Mouse (Mus musculus) kidney, embryonic 15.5 days (tissue): ENCODE results near the gene Camkv. TPM values are rescaled to one million over a fixed set of nuclear protein-coding genes. Genes with fewer than 3 reads are reported as not detected.
A peak's percentile ranks its signal among the peaks of the same experiment; 100 is the strongest.

Experiments
- ATAC-seq: fragments of 200-750 bp; cut with Nextera tagmentation; replicated peaks from 2 replicates; pipeline ENCODE4 v1.8.0; 2017; ENCODE audit warnings: moderate TSS enrichment; ENCODE audit not compliant: low FRiP score
- H3K27ac ChIP-seq: fragments of 300-500 bp; sonication (generic); 2 replicates; pipeline ENCODE4 v1.5.1; 2015; ENCODE audit warnings: mild to moderate bottlenecking, inconsistent platforms
- H3K27me3 ChIP-seq: fragments of 300-500 bp; sonication (generic); 2 replicates; pipeline ENCODE4 v1.6.1; 2015; ENCODE audit warnings: inconsistent platforms
- H3K36me3 ChIP-seq: fragments of 300-500 bp; sonication (generic); 2 replicates; pipeline ENCODE4 v1.6.1; 2015; ENCODE audit warnings: inconsistent platforms
- H3K4me1 ChIP-seq: fragments of 300-500 bp; sonication (generic); 2 replicates; pipeline ENCODE4 v1.6.1; 2015; ENCODE audit warnings: inconsistent platforms
- H3K4me2 ChIP-seq: fragments of 300-500 bp; sonication (generic); 2 replicates; pipeline ENCODE4 v1.6.1; 2015; ENCODE audit warnings: moderate library complexity, mild to moderate bottlenecking, inconsistent platforms
- H3K4me3 ChIP-seq: fragments of 300-500 bp; sonication (generic); replicated peaks from 2 replicates; pipeline ENCODE4 v1.5.1; 2015; ENCODE audit warnings: mild to moderate bottlenecking, inconsistent platforms
- H3K9ac ChIP-seq: fragments of 300-500 bp; sonication (generic); 2 replicates; pipeline ENCODE4 v1.6.1; 2015; ENCODE audit warnings: mild to moderate bottlenecking, inconsistent platforms
- H3K9me3 ChIP-seq: fragments of 300-500 bp; sonication (generic); replicated peaks from 2 replicates; pipeline ENCODE4 v1.6.1; 2016; ENCODE audit warnings: inconsistent platforms
- WGBS: fragments of 180-500 bp; shearing (Covaris S2); methylation state at CpG from one replicate; pipeline ENCODE4 v1.1.7; 2015; ENCODE audit warnings: mixed read lengths; 5-methylcytosine and 5-hydroxymethylcytosine counted together
- polyA plus RNA-seq: library from polyadenylated mRNA; unstranded; fragments of >200 nt; fragmentation: Nextera tagmentation; extraction: Ambion mirVana; gene quantifications from 2 replicates; pipeline ENCODE4 v1.2.1, GENCODE M21; 2015

Gene Camkv
- polyA plus RNA-seq, 1 experiment from 2014 or later = 2.2 TPM

- Histone ChIP-seq H3K9me3 (no peaks in the 10 kb centered on the region), H3K27ac (peak overlapping the region; percentile 100), H3K4me2 (peak overlapping the region; percentile 82), H3K36me3 (no peaks in the 10 kb centered on the region), H3K27me3 (no peaks in the 10 kb centered on the region), H3K4me1 (peaks cover 61% of the 10 kb centered on the region), H3K4me3 (peak overlapping the region; percentile 77), H3K9ac (peak overlapping the region; percentile 61)
- ATAC-seq = no peak
- 32% methylated on average over 9 of the region's 9 CpGs for WGBS
Observed at GRCm38 (mm10) chr9:107984754-107985055, 49.2 kb downstream of the Camkv start.

- peak within 1 kb of the TSS; percentile 100 for H3K27ac ChIP-seq
- ATAC-seq = peak; percentile 57
- no peaks in the 10 kb centered on the region for H3K9me3 ChIP-seq
- H3K4me3 ChIP-seq = peak within 1 kb of the TSS; percentile 77
- H3K4me1 ChIP-seq = peaks cover 61% of the 10 kb centered on the region
- no peaks in the 10 kb centered on the region for H3K27me3 ChIP-seq
- peak within 1 kb of the TSS; percentile 82 for H3K4me2 ChIP-seq
- H3K36me3 ChIP-seq = no peaks in the 10 kb centered on the region
- H3K9ac ChIP-seq = peak within 1 kb of the TSS; percentile 61
- under 1% methylated on average over 58 of the region's 58 CpGs for WGBS
Observed at GRCm38 (mm10) chr9:107985131-107986119, 50.0 kb downstream of the Camkv start, which contains the start of gene Inka1. Gene Inka1, minus strand, starts transcription at chr9:107985879.

DNA sequence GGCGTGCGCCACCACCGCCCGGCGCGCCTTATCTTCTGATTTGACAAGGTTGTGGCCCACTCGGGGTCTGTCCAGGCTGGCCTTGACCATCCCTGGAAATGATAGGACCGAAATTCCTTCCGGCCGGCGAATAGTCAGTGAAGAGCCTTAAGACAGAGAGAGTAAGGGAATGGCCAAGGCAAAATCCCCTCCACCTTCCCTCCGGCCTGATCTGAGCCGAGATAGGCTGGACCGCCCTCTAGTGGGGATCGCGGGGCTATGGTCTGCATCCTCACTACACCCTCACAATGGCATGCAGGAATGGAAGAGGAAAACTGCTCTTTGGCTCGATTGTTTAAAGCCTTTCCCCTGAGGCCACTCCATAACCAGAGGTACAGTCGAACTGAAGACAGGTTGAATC, 50.9 kb downstream of the Camkv start:
- peaks cover 52% of the 10 kb centered on the region for H3K4me1 ChIP-seq
- H3K4me3 ChIP-seq = peak overlapping the region; percentile 77
- peak overlapping the region; percentile 100 for H3K27ac ChIP-seq
- WGBS = 5% methylated on average over 18 of the region's 18 CpGs
- H3K9me3 ChIP-seq = no peaks in the 10 kb centered on the region
- no peak overlapping the region for H3K9ac ChIP-seq
- peak overlapping the region; percentile 82 for H3K4me2 ChIP-seq
- ATAC-seq = 0 out of 2 replicates have a peak, but pooled peaks have one; percentile 15
- no peaks in the 10 kb centered on the region for H3K27me3 ChIP-seq
- H3K36me3 ChIP-seq = no peaks in the 10 kb centered on the region

- H3K9ac ChIP-seq = no peak overlapping the region
- H3K4me1 ChIP-seq = peaks cover 36% of the 10 kb centered on the region
- no peaks in the 10 kb centered on the region for H3K27me3 ChIP-seq
- no peak for ATAC-seq
- H3K27ac ChIP-seq = no peak overlapping the region
- no peaks in the 10 kb centered on the region for H3K9me3 ChIP-seq
- no peak overlapping the region for H3K4me3 ChIP-seq
- WGBS = 61% methylated on average over 3 of the region's 3 CpGs
- H3K4me2 ChIP-seq = no peak overlapping the region
- no peaks in the 10 kb centered on the region for H3K36me3 ChIP-seq
Observed at GRCm38 (mm10) chr9:107987950-107988349, 52.5 kb downstream of the Camkv start.

GRCm38 (mm10) chr9:107992197-107992596, 56.7 kb downstream of the Camkv start, which contains the start of gene Cdhr4:
Gene Cdhr4, plus strand, starts transcription at chr9:107992497.
- Histone ChIP-seq H3K4me3 (no peak within 1 kb of the TSS), H3K27me3 (no peaks in the 10 kb centered on the region), H3K27ac (no peak within 1 kb of the TSS), H3K4me1 (no peaks in the 10 kb centered on the region; the same call in 1 of the 2 replicates), H3K9ac (no peak within 1 kb of the TSS), H3K36me3 (no peaks in the 10 kb centered on the region), H3K9me3 (no peaks in the 10 kb centered on the region), H3K4me2 (no peak within 1 kb of the TSS)
- 81% methylated on average over 2 of the region's 2 CpGs for WGBS
- no peak for ATAC-seq

- no peak overlapping the region for H3K27ac ChIP-seq
- no peaks in the 10 kb centered on the region for H3K27me3 ChIP-seq
- H3K4me3 ChIP-seq = no peak overlapping the region
- H3K9ac ChIP-seq = no peak overlapping the region
- 93% methylated on average over 11 of the region's 11 CpGs for WGBS
- H3K4me1 ChIP-seq = no peaks in the 10 kb centered on the region; the same call in 1 of the 2 replicates
- H3K36me3 ChIP-seq = no peaks in the 10 kb centered on the region
- no peak for ATAC-seq
- no peak overlapping the region for H3K4me2 ChIP-seq
- H3K9me3 ChIP-seq = no peaks in the 10 kb centered on the region
Observed at GRCm38 (mm10) chr9:107993013-107993412, 57.5 kb downstream of the Camkv start.

DNA sequence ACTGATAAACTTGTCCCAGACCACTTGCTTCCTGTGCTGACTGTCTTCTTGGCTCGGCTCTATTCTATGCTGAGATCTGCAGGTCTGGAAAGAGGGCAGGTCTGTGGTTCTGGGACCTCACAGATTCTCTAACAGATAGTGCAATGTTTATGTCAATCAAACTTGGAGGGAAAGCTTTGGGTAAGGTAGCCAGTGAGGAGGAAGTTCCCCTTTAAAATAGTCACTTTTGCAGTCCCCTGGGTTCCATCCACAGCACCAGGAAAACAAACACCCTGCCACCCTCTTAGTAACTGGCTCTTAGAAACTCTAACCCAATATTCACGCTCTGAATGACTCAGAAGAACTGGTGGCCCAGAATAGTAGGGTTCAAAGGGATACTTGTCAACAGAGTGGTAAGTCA, 59.0 kb downstream of the Camkv start:
- no peaks in the 10 kb centered on the region for H3K4me1 ChIP-seq
- H3K27ac ChIP-seq = no peak overlapping the region
- no peak overlapping the region for H3K4me3 ChIP-seq
- H3K27me3 ChIP-seq = no peaks in the 10 kb centered on the region
- no peaks in the 10 kb centered on the region for H3K36me3 ChIP-seq
- H3K4me2 ChIP-seq = no peak overlapping the region
- H3K9ac ChIP-seq = no peak overlapping the region
- no peak for ATAC-seq
- WGBS = 41% methylated on average over 2 of the region's 2 CpGs
- H3K9me3 ChIP-seq = no peaks in the 10 kb centered on the region

- Histone ChIP-seq H3K27me3 (no peaks in the 10 kb centered on the region), H3K36me3 (no peaks in the 10 kb centered on the region), H3K4me2 (no peak overlapping the region), H3K4me3 (no peak overlapping the region), H3K27ac (no peak overlapping the region), H3K4me1 (no peaks in the 10 kb centered on the region), H3K9me3 (no peaks in the 10 kb centered on the region), H3K9ac (no peak overlapping the region)
- ATAC-seq = no peak
- 95% methylated on average over 21 of the region's 21 CpGs for WGBS
Observed at GRCm38 (mm10) chr9:107995513-107995912, 60.0 kb downstream of the Camkv start.

DNA sequence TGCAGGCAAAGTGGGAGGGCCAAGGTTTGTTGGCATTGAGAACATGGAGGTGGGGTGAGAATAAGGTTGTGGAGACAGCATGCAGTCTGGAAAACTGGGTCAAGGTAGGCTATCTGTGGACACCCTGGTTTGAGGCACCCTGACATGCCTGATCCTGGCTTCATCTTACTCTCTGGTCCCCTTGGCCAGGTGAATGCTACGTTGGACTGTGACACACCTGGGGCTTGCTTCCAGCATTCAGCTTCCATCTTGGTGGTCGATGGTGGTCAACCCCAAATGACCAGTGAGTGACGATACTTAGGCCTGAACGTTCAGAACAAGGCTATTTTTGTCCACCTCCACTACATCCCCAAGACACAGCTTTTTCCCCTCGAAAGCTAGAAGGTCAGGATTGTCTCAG, 60.6 kb downstream of the Camkv start, which contains the start of gene Gm20662:
TSS of gene Gm20662 (plus strand) at position 301 of the 400 bp plus-strand sequence.
- Histone ChIP-seq H3K36me3 (no peaks in the 10 kb centered on the region), H3K9me3 (no peaks in the 10 kb centered on the region), H3K4me2 (no peak within 1 kb of the TSS), H3K27me3 (no peaks in the 10 kb centered on the region), H3K4me3 (no peak within 1 kb of the TSS), H3K9ac (no peak within 1 kb of the TSS), H3K4me1 (no peaks in the 10 kb centered on the region), H3K27ac (no peak within 1 kb of the TSS)
- WGBS = 94% methylated on average over 5 of the region's 5 CpGs
- ATAC-seq = no peak

Other genes starting within 250 kb of the Camkv start
- 21.3 and 23.9 TPM in 2 replicates for gene Sema3f, start 225.2 kb upstream of the Camkv start, polyA plus RNA-seq
- gene Rbm5, start 164.7 kb upstream of the Camkv start, polyA plus RNA-seq = 194 and 207 TPM in 2 replicates
- gene Rbm6, start 62.4 kb upstream of the Camkv start, polyA plus RNA-seq = 79.0 and 82.1 TPM in 2 replicates
- gene Mon1a, start 47.5 kb upstream of the Camkv start, polyA plus RNA-seq = 11.5 TPM in 2 replicates
- gene Mst1r, start 28.8 kb upstream of the Camkv start, polyA plus RNA-seq = 2.6 TPM in 2 replicates
- gene Actl11, start 7.2 kb upstream of the Camkv start, polyA plus RNA-seq = not detected in 2 replicates
- gene Traip, start 14.5 kb downstream of the Camkv start, polyA plus RNA-seq = 21.8 and 25.0 TPM in 2 replicates
- gene Uba7, start 39.8 kb downstream of the Camkv start, polyA plus RNA-seq = 22.2 and 30.9 TPM in 2 replicates
- gene Gm20661, start 47.4 kb downstream of the Camkv start, polyA plus RNA-seq = 4.5 and 6.2 TPM in 2 replicates
- 61.7 and 70.4 TPM in 2 replicates for gene Inka1, start 50.2 kb downstream of the Camkv start, polyA plus RNA-seq
- gene Cdhr4, start 56.8 kb downstream of the Camkv start, polyA plus RNA-seq = 6.9 and 12.6 TPM in 2 replicates
- 0.74 and 1.4 TPM in 2 replicates for gene Gm20662, start 60.7 kb downstream of the Camkv start, polyA plus RNA-seq
- gene Ip6k1, start 66.8 kb downstream of the Camkv start, polyA plus RNA-seq = 50.8 and 54.8 TPM in 2 replicates
- gene Gmppb, start 113.6 kb downstream of the Camkv start, polyA plus RNA-seq = 25.9 and 30.3 TPM in 2 replicates
- gene Amigo3, start 117.5 kb downstream of the Camkv start, polyA plus RNA-seq = 2.2 and 2.7 TPM in 2 replicates
- gene Mst1, start 144.8 kb downstream of the Camkv start, polyA plus RNA-seq = 0.45 and 0.55 TPM in 2 replicates
- gene Rnf123, start 147.7 kb downstream of the Camkv start, polyA plus RNA-seq = 25.2 and 33.4 TPM in 2 replicates
- 67.7 and 76.6 TPM in 2 replicates for gene Apeh, start 158.9 kb downstream of the Camkv start, polyA plus RNA-seq